Mouse (Mus musculus) liver, embryonic 12.5 days (tissue): ENCODE results near the gene Ufl1. TPM values are rescaled to one million over a fixed set of nuclear protein-coding genes. Genes with fewer than 3 reads are reported as not detected.
"Not testable (repeated sequence)": the region's sequence is repeated elsewhere in the genome, so short reads cannot be mapped to it uniquely, and the experiment has no call there.

Experiments used
- ATAC-seq: fragments of 200-750 bp; cut with Nextera tagmentation; 2 replicates; pipeline ENCODE4 v1.8.0; 2017; ENCODE audit warnings: moderate number of reproducible peaks, mild to moderate bottlenecking, moderate library complexity
- H3K27ac ChIP-seq: fragments of 300-500 bp; sonication (generic); 2 replicates; pipeline ENCODE4 v1.5.1; 2016; ENCODE audit warnings: mild to moderate bottlenecking
- H3K27me3 ChIP-seq: fragments of 300-500 bp; sonication (generic); replicated peaks from 2 replicates; pipeline ENCODE4 v1.6.1; 2016; ENCODE audit warnings: mild to moderate bottlenecking, moderate library complexity
- H3K36me3 ChIP-seq: fragments of 300-500 bp; sonication (generic); 2 replicates; pipeline ENCODE4 v1.6.1; 2016; ENCODE audit warnings: mild to moderate bottlenecking, moderate library complexity
- H3K4me1 ChIP-seq: fragments of 300-500 bp; sonication (generic); 2 replicates; pipeline ENCODE4 v1.6.1; 2016
- H3K4me2 ChIP-seq: fragments of 300-500 bp; sonication (generic); 2 replicates; pipeline ENCODE4 v1.6.1; 2016; ENCODE audit warnings: mild to moderate bottlenecking, moderate library complexity
- H3K4me3 ChIP-seq: fragments of 300-500 bp; sonication (generic); 2 replicates; pipeline ENCODE4 v1.5.1; 2016; ENCODE audit warnings: mild to moderate bottlenecking, moderate library complexity
- H3K9ac ChIP-seq: fragments of 300-500 bp; sonication (generic); 2 replicates; pipeline ENCODE4 v1.6.1; 2016; ENCODE audit warnings: mild to moderate bottlenecking, moderate library complexity
- H3K9me3 ChIP-seq: fragments of 300-500 bp; sonication (generic); replicated peaks from 2 replicates; pipeline ENCODE4 v1.6.1; 2016; ENCODE audit warnings: mild to moderate bottlenecking, moderate library complexity
- WGBS: fragments of 180-500 bp; shearing (Covaris S2); methylation state at CpG from one replicate; pipeline ENCODE4 v1.1.7; 2016; ENCODE audit not compliant: insufficient replicate concordance; 5-methylcytosine and 5-hydroxymethylcytosine counted together
- polyA plus RNA-seq: library from polyadenylated mRNA; unstranded; fragments of >200 nt; fragmentation: Nextera tagmentation; extraction: Ambion mirVana; gene quantifications from 2 replicates; pipeline ENCODE4 v1.2.1, GENCODE M21; 2016

Ufl1 gene
- polyA plus RNA-seq, 1 experiment from 2014 or later: 19.2 TPM

GRCm38 (mm10) chr4:25233767-25234166, 47.9 kb downstream of the Ufl1 start:
- H3K4me2 ChIP-seq, H3K4me3 ChIP-seq, H3K36me3 ChIP-seq, H3K9ac ChIP-seq, H3K27me3 ChIP-seq, H3K9me3 ChIP-seq: not testable (repeated sequence)
- Histone ChIP-seq H3K4me1 (peaks cover 12% of the 10 kb centered on the region; the same call in 1 of the 2 replicates), H3K27ac (0 out of 2 replicates have a peak overlapping the region, but pooled peaks have one; percentile 25)
- peak; percentile 68 for ATAC-seq
- WGBS: 29% methylated on average over 1 of the region's 1 CpGs

- Histone ChIP-seq H3K9me3 (no peaks in the 10 kb centered on the region), H3K9ac (no peak overlapping the region), H3K4me3 (no peak overlapping the region), H3K4me2 (no peak overlapping the region), H3K36me3 (no peaks in the 10 kb centered on the region), H3K4me1 (peaks cover 12% of the 10 kb centered on the region; the same call in 1 of the 2 replicates), H3K27ac (no peak overlapping the region), H3K27me3 (no peaks in the 10 kb centered on the region)
- WGBS: 72% methylated on average over 3 of the region's 3 CpGs
- ATAC-seq: peak; percentile 63; the same call in 1 of the 2 replicates
These were observed 49.1 kb downstream of the Ufl1 start for GRCm38 (mm10) chr4:25232546-25232945.

GRCm38 (mm10) chr4:25227527-25227926, 54.1 kb downstream of the Ufl1 start:
- Histone ChIP-seq H3K4me1 (peaks cover 4% of the 10 kb centered on the region; the same call in 1 of the 2 replicates), H3K9ac (no peak overlapping the region)
- 9% methylated on average over 1 of the region's 1 CpGs for WGBS

GRCm38 (mm10) chr4:25221927-25222326, 59.7 kb downstream of the Ufl1 start:
- no peak overlapping the region for H3K4me3 ChIP-seq
- no peak overlapping the region for H3K4me2 ChIP-seq
- H3K27me3 ChIP-seq: no peaks in the 10 kb centered on the region
- H3K27ac ChIP-seq: no peak overlapping the region
- H3K9ac ChIP-seq: no peak overlapping the region
- no peaks in the 10 kb centered on the region for H3K9me3 ChIP-seq
- no peaks in the 10 kb centered on the region for H3K36me3 ChIP-seq
- ATAC-seq: no peak
- no peaks in the 10 kb centered on the region for H3K4me1 ChIP-seq

More at GRCm38 (mm10) chr4:25227527-25227926, 54.1 kb downstream of the Ufl1 start:
- ATAC-seq: no peak
- Histone ChIP-seq H3K9me3 (no peaks in the 10 kb centered on the region), H3K27me3 (no peaks in the 10 kb centered on the region), H3K4me3 (no peak overlapping the region), H3K27ac (no peak overlapping the region), H3K4me2 (no peak overlapping the region), H3K36me3 (no peaks in the 10 kb centered on the region)

- no peaks in the 10 kb centered on the region for H3K4me1 ChIP-seq
- 54% methylated on average over 5 of the region's 5 CpGs for WGBS
These were observed 68.2 kb downstream of the Ufl1 start for GRCm38 (mm10) chr4:25213451-25213850.

GRCm38 (mm10) chr4:25206166-25206565, 75.5 kb downstream of the Ufl1 start:
- WGBS: 63% methylated on average over 4 of the region's 4 CpGs
- Histone ChIP-seq H3K27ac (no peak overlapping the region), H3K36me3 (no peaks in the 10 kb centered on the region), H3K4me1 (no peaks in the 10 kb centered on the region), H3K4me3 (no peak overlapping the region), H3K9me3 (no peaks in the 10 kb centered on the region), H3K9ac (no peak overlapping the region), H3K27me3 (no peaks in the 10 kb centered on the region), H3K4me2 (no peak overlapping the region)
- ATAC-seq: no peak

More at GRCm38 (mm10) chr4:25213451-25213850, 68.2 kb downstream of the Ufl1 start:
- H3K4me3 ChIP-seq: no peak overlapping the region
- H3K4me2 ChIP-seq: no peak overlapping the region
- H3K9me3 ChIP-seq: no peaks in the 10 kb centered on the region
- no peak overlapping the region for H3K9ac ChIP-seq
- H3K27ac ChIP-seq: no peak overlapping the region
- no peak for ATAC-seq
- no peaks in the 10 kb centered on the region for H3K27me3 ChIP-seq
- no peaks in the 10 kb centered on the region for H3K36me3 ChIP-seq

Other genes with a start within 250 kb of the Ufl1 start
- gene Fhl5, start 38.9 kb downstream of the Ufl1 start, polyA plus RNA-seq: not detected in 2 replicates